Mouse (Mus musculus): ENCODE data around the gene Bphl.

GRCm38 (mm10) chr13:34118816-34119215 is 81.4 kb downstream of the Bphl start:
- TF ChIP-seq CTCF (IDR thresholded peaks at IDR 0.05; ENCODE audit: borderline replicate concordance, insufficient read depth, low read depth, low read length), result no peak
- no peak for TF ChIP-seq POLR2A (IDR thresholded peaks at IDR 0.05; ENCODE audit: borderline replicate concordance, insufficient read depth, low read length)
